Mouse (Mus musculus) gastrocnemius, adult 18-20 months (tissue): Measurements from ENCODE around the gene Neurl2. TPM values are rescaled to one million over a fixed set of nuclear protein-coding genes. Genes with fewer than 3 reads are reported as not detected.

Experiments used
- DNase-seq: peaks from one replicate; pipeline ENCODE4 v3.0.0; 2021; ENCODE audit warnings: low spot score
- total RNA-seq, 2 experiments: library from RNA; stranded (reverse); gene quantifications; 2 replicates each; pipeline ENCODE4 v1.2.3; 2021

Neurl2 gene
- total RNA-seq, 2 experiments from 2014 or later, result 37.2 to 41.0 TPM

GRCm38 (mm10) chr2:164787032-164787431 lies 46.2 kb downstream of the Neurl2 start:
- DNase-seq, result no peak

- DNase-seq, result no peak
Observed at GRCm38 (mm10) chr2:164786388-164786885, 46.8 kb downstream of the Neurl2 start.

- peak; percentile 94 for DNase-seq
Observed at GRCm38 (mm10) chr2:164785481-164786387, 47.5 kb downstream of the Neurl2 start, which contains the start of gene Snx21. TSS of gene Snx21 (plus strand) at chr2:164785823.

- DNase-seq, result no peak
Observed at GRCm38 (mm10) chr2:164784869-164785420, 48.3 kb downstream of the Neurl2 start.

GRCm38 (mm10) chr2:164783926-164784581 lies 49.2 kb downstream of the Neurl2 start:
- DNase-seq, result no peak

- DNase-seq, result peak; percentile 83
Observed at GRCm38 (mm10) chr2:164781876-164782275, 51.4 kb downstream of the Neurl2 start.

Other genes starting within 250 kb of the Neurl2 start
- gene Wfdc6a, start 248.0 kb downstream of the Neurl2 start, total RNA-seq, result not detected
- not detected for gene Eppin, start 239.9 kb downstream of the Neurl2 start, total RNA-seq
- not detected for gene Wfdc6b, start 219.9 kb downstream of the Neurl2 start, total RNA-seq
- gene Wfdc8, start 219.8 kb downstream of the Neurl2 start, total RNA-seq, result not detected
- not detected for gene Wfdc16, start 194.7 kb downstream of the Neurl2 start, total RNA-seq
- not detected for gene Wfdc10, start 177.4 kb downstream of the Neurl2 start, total RNA-seq
- gene Wfdc9, start 176.9 kb downstream of the Neurl2 start, total RNA-seq, result not detected
- not detected for gene Wfdc11, start 159.4 kb downstream of the Neurl2 start, total RNA-seq
- not detected for gene Wfdc13, start 148.3 kb downstream of the Neurl2 start, total RNA-seq
- gene Spint4, start 135.0 kb downstream of the Neurl2 start, total RNA-seq, result not detected
- gene Spint5, start 118.2 kb downstream of the Neurl2 start, total RNA-seq, result not detected
- gene Wfdc3, start 87.5 kb downstream of the Neurl2 start, total RNA-seq, result not detected
- 10 to 100 TPM; 15.7 to 20.7 TPM for gene Dnttip1, start 87.5 kb downstream of the Neurl2 start, total RNA-seq
- gene Ube2c, start 63.6 kb downstream of the Neurl2 start, total RNA-seq, result under 1 TPM; 0.41 to 0.50 TPM
- gene Tnnc2, start 53.5 kb downstream of the Neurl2 start, total RNA-seq, result over 10,000 TPM; 18,106 to 19,583 TPM
- gene Snx21, start 47.6 kb downstream of the Neurl2 start, total RNA-seq, result 10 to 100 TPM; 20.0 to 24.3 TPM
- gene Acot8, start 28.6 kb downstream of the Neurl2 start, total RNA-seq, result 1 to 10 TPM; 8.0 to 8.2 TPM
- gene Zswim3, start 28.4 kb downstream of the Neurl2 start, total RNA-seq, result 1 to 10 TPM; 1.5 TPM
- gene Zswim1, start 10.8 kb downstream of the Neurl2 start, total RNA-seq, result 1 to 10 TPM; 5.6 to 5.8 TPM
- not detected for gene Spata25, start 4.9 kb downstream of the Neurl2 start, total RNA-seq
- 10 to 100 TPM; 51.3 to 55.9 TPM for gene Ctsa, start 583 bp downstream of the Neurl2 start, total RNA-seq
- 10 to 100 TPM; 12.5 to 21.8 TPM for gene Pltp, start 24.3 kb upstream of the Neurl2 start, total RNA-seq
- 10 to 100 TPM; 26.3 to 28.6 TPM for gene Pcif1, start 45.8 kb upstream of the Neurl2 start, total RNA-seq
- 1 to 10 TPM; 7.4 to 8.4 TPM for gene Zfp335, start 78.3 kb upstream of the Neurl2 start, total RNA-seq
- gene Mmp9, start 107.3 kb upstream of the Neurl2 start, total RNA-seq, result under 1 TPM; 0.43 to 0.85 TPM
- gene Slc12a5, start 127.3 kb upstream of the Neurl2 start, total RNA-seq, result under 1 TPM; 0.40 to 0.55 TPM
- 10 to 100 TPM; 11.1 to 11.7 TPM for gene Ncoa5, start 201.4 kb upstream of the Neurl2 start, total RNA-seq
- gene Cd40, start 222.2 kb upstream of the Neurl2 start, total RNA-seq, result under 1 TPM; 0.28 to 0.41 TPM